Mouse (Mus musculus) layer of hippocampus, postnatal 14 days (tissue): ENCODE measurements around the gene Tmem204. TPM values are rescaled to one million over a fixed set of nuclear protein-coding genes. Genes with fewer than 3 reads are reported as not detected.
"Not testable (repeated sequence)": the region's sequence is repeated elsewhere in the genome, so short reads cannot be mapped to it uniquely, and the experiment has no call there.

Experiments
- DNase-seq, 2 experiments: peaks; one replicate each; pipeline ENCODE4 v3.0.0; 2021 to 2022; ENCODE audit warnings: low spot score in 2 of 2, mixed read lengths in 1 of 2
- long read RNA-seq, 2 experiments: library from polyadenylated mRNA; stranded (forward); transcript quantifications; one replicate each; pipeline ENCODE4 v2.0.0; 2021
- total RNA-seq, 2 experiments: library from RNA; stranded (reverse); gene quantifications; 2 replicates each; pipeline ENCODE4 v1.2.3; 2021

The Tmem204 gene
- 10 to 100 TPM; 10.1 to 10.7 TPM for total RNA-seq
- long read RNA-seq, experiment 1, transcript Tmem204-201 (3 exons, 1,846 nt): major isoform, 13 of 13 reads
- long read RNA-seq, experiment 1, partial matches to known transcripts: 0 of 13 reads
- long read RNA-seq, experiment 1, other reads (novel, unspliced or antisense): 0 of 13 reads
- long read RNA-seq, experiment 2, transcript Tmem204-201 (3 exons, 1,846 nt): major isoform, 19 of 25 reads
- long read RNA-seq, experiment 2, partial matches to known transcripts: 1 of 25 reads
- long read RNA-seq, experiment 2, other reads (novel, unspliced or antisense): 3 of 25 reads

GRCm38 (mm10) chr17:25083444-25083931, at the start of gene Tmem204:
TSS of gene Tmem204 (minus strand) at chr17:25083591.
- no peak for DNase-seq

DNA sequence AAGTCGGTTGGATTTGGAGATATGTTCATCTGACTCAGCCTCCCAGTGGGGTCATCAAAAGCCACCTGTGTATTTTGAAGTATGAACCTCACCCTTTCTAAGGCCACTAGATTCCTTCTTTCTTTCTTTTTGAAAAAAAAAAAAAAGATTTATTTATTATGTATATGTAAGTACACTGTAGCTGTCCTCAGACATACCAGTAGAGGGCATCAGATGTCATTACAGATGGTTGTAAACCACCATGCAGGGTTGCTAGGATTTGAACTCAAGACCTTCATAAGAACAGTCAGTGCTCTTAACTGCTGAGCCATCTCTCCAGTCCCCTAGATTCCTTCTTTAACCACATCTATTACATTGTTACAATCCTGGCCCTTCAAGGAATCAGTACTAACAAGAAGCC, 46.7 kb upstream of the Tmem204 start:
- no peak for DNase-seq

DNA sequence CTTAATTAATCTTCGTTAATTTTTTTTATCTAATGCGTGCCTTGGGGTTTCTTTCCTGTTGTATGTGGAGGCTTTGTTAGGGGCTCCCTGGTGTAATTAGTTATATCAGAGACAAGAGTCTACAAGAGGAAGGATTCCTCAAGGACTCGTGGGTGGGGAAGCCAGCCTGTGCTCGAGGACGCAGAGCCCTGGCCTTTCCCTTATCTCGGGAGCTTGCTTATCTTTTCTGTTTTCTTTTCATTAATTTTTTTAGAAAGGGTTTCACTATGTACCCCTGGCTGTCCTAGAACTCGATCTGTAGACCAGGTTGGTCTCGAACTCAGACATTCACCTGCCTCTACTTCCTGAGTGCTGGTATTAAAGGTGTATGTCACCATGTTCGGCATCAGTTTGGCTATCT, 44.3 kb upstream of the Tmem204 start:
- no peak for DNase-seq

DNA sequence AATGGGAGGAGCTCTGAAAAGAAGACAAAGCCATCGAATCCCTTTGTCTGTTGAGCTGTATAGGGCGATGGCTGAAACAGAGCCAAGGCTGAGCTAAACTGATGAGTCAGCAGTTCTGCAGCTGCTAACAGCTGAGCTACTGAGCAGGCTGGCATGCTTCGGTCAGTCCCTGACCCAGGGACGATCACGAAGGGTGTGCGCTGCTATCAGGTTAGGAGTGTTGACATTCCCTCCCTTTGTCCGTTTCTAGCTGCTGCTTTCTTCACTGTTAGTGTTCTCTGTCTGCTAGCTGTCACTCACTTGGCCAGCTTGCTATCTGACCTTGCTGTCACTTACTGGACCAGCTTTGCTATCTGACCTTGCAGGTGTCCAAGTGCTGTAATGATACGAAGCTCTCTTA, 43.7 kb upstream of the Tmem204 start:
- DNase-seq: no peak

- not testable (repeated sequence) for DNase-seq
Measured at GRCm38 (mm10) chr17:25125442-25126060, 42.2 kb upstream of the Tmem204 start.

DNA sequence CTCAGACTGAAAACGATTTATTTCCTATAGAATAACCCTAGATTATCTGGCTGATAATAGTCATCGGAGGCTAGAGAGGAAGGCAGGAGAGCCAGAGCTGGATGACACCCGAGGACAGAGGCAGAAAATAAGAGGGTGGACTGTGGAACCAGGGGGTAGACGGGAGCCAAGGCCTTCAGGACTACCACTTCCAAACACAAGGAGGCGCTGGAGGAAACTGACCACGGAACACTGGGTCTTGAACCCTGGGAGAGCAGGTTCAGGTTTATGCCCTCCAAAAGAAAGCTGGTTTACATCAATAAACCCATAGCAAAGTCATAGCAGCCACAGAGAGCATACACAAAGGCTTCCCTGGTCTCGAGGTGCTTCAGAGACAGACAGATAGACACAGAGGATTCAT, 40.6 kb upstream of the Tmem204 start:
- DNase-seq: no peak

DNA sequence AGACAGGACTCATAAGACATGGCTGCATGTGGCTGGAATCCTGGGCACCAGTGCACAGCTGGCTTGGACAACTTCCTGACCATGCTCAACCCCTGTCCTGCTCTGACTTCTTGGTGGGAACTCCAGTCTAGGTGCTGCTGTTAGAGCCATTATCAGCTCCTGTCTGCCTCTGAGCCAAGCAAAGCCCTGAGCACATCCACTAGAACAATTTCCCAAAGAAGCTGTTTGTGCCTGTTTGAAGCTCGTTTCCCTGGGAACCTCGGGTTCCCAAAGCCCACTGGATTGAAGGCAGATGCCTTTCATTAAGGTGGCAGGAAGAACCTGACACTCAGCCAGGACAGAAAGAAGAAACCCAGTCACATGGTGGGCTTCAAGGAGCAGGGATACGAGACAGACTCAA, 37.0 kb upstream of the Tmem204 start, which contains the start of gene Ptx4:
Gene Ptx4, plus strand, starts transcription at position 355 of the 400 bp plus-strand sequence.
- no peak for DNase-seq

DNA sequence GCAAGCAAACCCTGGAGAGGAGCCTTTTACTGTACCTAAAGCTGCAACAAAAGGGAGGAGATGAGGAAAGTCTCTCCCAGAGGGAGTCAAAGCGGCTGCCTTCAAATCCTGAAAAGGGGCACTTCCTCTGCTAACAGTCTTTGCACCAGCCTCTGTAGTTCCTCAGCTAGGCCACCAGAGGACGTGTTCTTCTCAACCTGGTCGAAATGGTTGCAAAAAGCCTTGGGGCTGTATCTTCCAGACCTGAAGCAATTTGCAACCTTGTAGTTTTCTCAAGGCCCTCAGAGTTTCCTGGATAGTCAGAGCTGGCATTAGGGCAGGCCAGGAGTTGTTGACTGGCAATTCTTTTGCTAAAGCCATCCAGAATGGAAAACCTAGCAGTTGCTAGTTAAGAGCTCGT, 33.9 kb upstream of the Tmem204 start:
- no peak for DNase-seq

DNA sequence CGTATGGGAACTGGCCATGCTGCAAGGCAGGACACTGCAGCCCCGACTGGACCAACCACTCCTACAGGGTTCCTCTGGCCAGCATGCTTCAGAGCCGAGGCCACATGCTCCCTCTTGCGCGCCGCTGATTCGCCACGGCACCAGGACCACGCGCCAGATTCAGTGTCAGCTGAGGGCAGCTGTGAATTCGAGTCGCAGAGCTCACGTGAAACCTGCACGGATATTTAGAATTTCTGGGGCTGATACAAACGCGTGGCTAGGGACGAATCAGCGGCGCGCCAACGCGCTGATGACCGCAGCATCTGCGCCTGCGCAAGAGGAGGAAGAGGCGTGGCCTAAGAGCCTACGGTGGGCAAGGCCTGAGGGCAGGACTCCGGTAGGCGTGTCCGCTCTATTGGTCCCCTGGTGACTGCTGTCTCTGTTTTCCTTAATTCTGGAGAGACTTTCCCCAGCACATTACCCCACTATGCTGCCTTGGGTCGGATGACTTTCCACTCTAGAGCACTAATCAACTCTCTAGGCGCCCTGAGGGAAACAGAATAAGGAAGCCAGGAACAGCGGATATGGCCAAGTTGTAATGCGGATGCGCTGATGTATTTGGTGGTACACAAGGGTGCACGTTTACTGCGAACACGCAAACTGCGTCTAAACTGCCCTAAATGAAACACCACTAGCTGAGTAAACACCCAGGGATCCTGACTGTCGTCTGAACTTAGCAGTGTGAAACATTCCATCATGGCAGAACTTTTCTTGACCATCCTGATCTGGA, 32.5 kb upstream of the Tmem204 start, which contains the start of gene Telo2:
Gene Telo2, minus strand, starts transcription at position 304 of the 769 bp plus-strand sequence.
- peak; percentile 90 to 92 for DNase-seq

DNA sequence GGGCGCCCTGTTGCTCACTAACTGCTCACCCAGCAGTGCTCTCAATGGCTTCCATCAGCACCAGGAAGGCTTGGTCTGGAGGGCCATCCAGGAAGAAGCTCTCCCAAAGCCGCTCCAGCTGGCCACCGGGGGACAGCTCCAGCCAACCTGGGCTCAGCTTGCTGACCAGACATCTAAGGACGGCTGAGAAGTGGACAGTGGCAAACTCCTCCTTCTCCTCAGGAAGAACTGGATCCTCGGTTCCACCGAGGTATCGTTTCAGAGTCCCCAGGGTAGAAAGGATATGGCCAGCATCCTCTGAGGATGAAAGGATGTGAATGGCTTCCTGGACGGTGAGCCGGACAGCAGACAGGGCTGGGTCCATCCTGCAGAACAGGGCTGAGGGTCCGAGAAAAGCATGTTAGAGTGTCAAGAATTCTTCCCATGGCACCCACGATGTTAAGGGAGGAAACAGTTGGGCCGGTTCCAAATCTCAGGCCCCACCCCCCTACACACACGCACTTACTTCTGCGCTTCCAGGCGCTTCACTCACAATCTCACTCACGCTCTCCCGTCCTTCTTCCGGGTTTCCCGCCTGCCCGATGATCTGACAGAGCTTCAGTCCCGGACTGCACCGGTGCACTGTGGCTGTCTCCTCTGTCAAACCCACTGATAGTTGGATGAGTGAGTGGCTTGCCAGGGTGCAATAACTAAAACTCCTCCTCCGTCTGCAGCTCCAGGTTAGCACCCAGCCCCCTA, 31.7 kb upstream of the Tmem204 start:
- DNase-seq: no peak

DNA sequence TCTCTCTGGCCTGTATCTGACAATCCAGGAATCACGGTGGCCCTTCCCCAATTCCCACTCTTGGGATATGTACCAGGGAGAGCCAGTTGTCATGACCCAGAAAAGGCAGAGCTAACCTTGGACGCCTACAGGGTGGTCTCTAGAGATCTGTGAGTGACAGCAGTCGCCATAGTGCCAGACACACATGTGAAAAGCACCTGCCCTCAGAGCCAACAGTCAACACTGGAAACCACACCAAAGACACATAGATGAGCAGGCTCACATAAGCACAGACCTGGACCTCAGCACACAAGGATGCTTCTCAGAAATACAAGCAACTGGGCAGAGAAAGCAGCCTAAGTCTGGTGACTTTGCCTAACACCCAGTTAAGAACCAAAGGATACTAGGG, 29.0 kb upstream of the Tmem204 start:
- no peak for DNase-seq

GRCm38 (mm10) chr17:25111739-25112422, 28.5 kb upstream of the Tmem204 start:
- DNase-seq: peak; percentile 20 to 49

DNA sequence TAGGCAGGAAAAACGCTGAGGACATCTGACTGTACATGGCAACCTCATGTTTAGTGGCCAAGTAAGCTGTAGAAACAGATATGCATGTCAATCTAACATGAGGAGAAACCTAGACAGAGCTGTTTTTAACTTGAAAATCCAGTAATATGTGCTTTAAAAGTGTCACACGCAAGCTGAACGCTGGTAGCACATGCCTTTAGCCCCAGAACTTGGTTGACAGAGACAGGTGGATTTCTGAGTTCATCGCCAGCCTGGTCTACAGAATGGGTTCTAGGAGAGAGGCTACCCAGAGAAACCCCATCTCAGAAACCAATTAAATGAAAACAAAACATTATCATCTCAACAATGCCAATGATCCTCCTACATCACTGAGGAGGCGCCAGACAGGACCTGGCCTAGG, 27.8 kb upstream of the Tmem204 start:
- no peak for DNase-seq

GRCm38 (mm10) chr17:25110590-25110989, 27.2 kb upstream of the Tmem204 start:
- DNase-seq: no peak

DNA sequence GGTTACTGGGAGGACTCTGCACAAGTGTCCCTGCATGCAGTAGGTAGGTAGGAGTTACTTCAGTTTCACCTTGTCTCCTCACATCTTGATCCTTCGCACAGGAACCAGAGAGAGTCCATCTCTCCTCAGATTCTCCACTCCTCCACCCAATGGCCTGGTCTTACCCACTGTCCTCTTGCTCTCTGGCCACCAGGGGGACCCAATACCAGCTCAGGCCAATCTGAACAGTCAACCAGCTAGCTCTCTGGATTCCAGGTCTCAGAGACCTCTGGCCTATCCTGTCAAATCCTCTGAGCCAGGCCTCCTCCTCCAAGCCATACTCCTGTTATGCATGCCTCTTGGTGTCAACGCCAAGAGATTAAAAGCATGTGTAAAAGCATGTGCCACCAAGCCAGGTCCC, 26.2 kb upstream of the Tmem204 start:
- no peak for DNase-seq

GRCm38 (mm10) chr17:25107786-25108185, 24.4 kb upstream of the Tmem204 start:
- no peak for DNase-seq

GRCm38 (mm10) chr17:25101338-25101737, 17.9 kb upstream of the Tmem204 start:
- no peak for DNase-seq

- DNase-seq: no peak
Measured at GRCm38 (mm10) chr17:25100052-25100451, 16.7 kb upstream of the Tmem204 start.

DNA sequence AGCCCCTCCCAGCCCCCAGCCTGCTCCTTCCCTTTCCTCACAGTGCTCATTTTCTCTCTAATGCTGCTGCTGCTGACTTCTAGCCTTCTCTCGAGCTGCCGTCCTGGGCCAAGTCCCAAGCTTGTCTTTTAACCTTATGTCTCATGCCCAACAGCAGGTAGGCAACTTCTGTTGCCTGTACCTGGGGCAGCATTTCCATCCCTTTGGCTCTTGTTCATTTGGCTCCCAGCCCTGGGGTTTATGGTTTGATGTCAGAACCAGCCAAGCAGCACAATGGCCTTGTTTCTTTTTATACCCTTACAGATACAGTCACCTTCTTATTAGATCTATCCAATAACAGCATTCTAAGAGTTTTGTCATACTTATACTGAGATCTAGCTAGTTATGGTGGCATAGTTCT, 12.8 kb upstream of the Tmem204 start:
- no peak for DNase-seq

- DNase-seq: no peak
Measured at GRCm38 (mm10) chr17:25090450-25090849, 7.1 kb upstream of the Tmem204 start.

GRCm38 (mm10) chr17:25089158-25089557, 5.8 kb upstream of the Tmem204 start:
- DNase-seq: no peak
